Mouse (Mus musculus) kidney, postnatal 0 days (tissue): ENCODE data around the gene Hras. TPM values are rescaled to one million over a fixed set of nuclear protein-coding genes. Genes with fewer than 3 reads are reported as not detected.
A peak's percentile ranks its signal among the peaks of the same experiment; 100 is the strongest.

Source experiments
- ATAC-seq: fragments of 200-750 bp; cut with Nextera tagmentation; replicated peaks from 2 replicates; pipeline ENCODE4 v1.8.0; 2017; ENCODE audit warnings: low read depth, moderate number of reproducible peaks, moderate TSS enrichment, moderate library complexity; ENCODE audit not compliant: low FRiP score
- DNase-seq: peaks from one replicate; pipeline ENCODE4 v3.0.0-alpha.2; 2016; ENCODE audit warnings: low spot score
- H3K27ac ChIP-seq: fragments of 300-500 bp; sonication (generic); 2 replicates; pipeline ENCODE4 v1.5.1; 2014; ENCODE audit warnings: mild to moderate bottlenecking
- H3K27me3 ChIP-seq: fragments of 300-500 bp; sonication (generic); 2 replicates; pipeline ENCODE4 v1.6.1; 2014; ENCODE audit warnings: low read length, mixed read lengths; ENCODE audit not compliant: insufficient read depth
- H3K36me3 ChIP-seq: fragments of 300-500 bp; sonication (generic); 2 replicates; pipeline ENCODE4 v1.6.1; 2014; ENCODE audit warnings: low read length, mixed read lengths; ENCODE audit not compliant: insufficient read depth
- H3K4me1 ChIP-seq: fragments of 300-500 bp; sonication (generic); replicated peaks from 2 replicates; pipeline ENCODE4 v1.6.1; 2014; ENCODE audit warnings: antibody characterized with exemption, low read length, mixed read lengths; ENCODE audit not compliant: insufficient read depth
- H3K4me2 ChIP-seq: fragments of 300-500 bp; sonication (generic); 2 replicates; pipeline ENCODE4 v1.6.1; 2014; ENCODE audit warnings: mild to moderate bottlenecking, low read length, moderate library complexity, mixed read lengths
- H3K4me3 ChIP-seq: fragments of 300-500 bp; sonication (generic); replicated peaks from 2 replicates; pipeline ENCODE4 v1.5.1; 2014; ENCODE audit warnings: low read depth, low read length
- H3K9ac ChIP-seq: fragments of 300-500 bp; sonication (generic); 2 replicates; pipeline ENCODE4 v1.6.1; 2014; ENCODE audit warnings: low read depth, low read length
- H3K9me3 ChIP-seq: fragments of 300-500 bp; sonication (generic); replicated peaks from 2 replicates; pipeline ENCODE4 v1.6.1; 2016; ENCODE audit warnings: low read length, inconsistent platforms, mixed read lengths
- CTCF ChIP-seq: IDR thresholded peaks from 2 replicates; pipeline ENCODE4 v1.5.1; 2016; ENCODE audit warnings: antibody characterized with exemption, low read depth, mild to moderate bottlenecking, moderate library complexity
- WGBS: fragments of 180-500 bp; shearing (Covaris S2); extraction: QIAGEN DNeasy Blood & Tissue Kit; methylation state at CpG from one replicate; pipeline ENCODE4 v1.1.7; 2014; 5-methylcytosine and 5-hydroxymethylcytosine counted together
- polyA plus RNA-seq: library from polyadenylated mRNA; unstranded; fragments of >200 nt; fragmentation: Nextera tagmentation; extraction: Ambion mirVana; gene quantifications from 2 replicates; pipeline ENCODE4 v1.2.1, GENCODE M21; 2015

Hras gene
- polyA plus RNA-seq, 1 experiment from 2014 or later, result 95.5 TPM

- H3K27me3 ChIP-seq, result no peaks in the 10 kb centered on the region
- DNase-seq (peak; percentile 93), ATAC-seq (no peak)
- H3K4me2 ChIP-seq, result no peak overlapping the region
- no peak overlapping the region for H3K4me3 ChIP-seq
- no peaks in the 10 kb centered on the region for H3K9me3 ChIP-seq
- 1% methylated on average over 8 of the region's 8 CpGs for WGBS
- H3K27ac ChIP-seq, result no peak overlapping the region
- no peaks in the 10 kb centered on the region for H3K36me3 ChIP-seq
- H3K9ac ChIP-seq, result no peak overlapping the region
- H3K4me1 ChIP-seq, result no peaks in the 10 kb centered on the region
- TF ChIP-seq CTCF, result peak; percentile 95
These were observed 17.6 kb downstream of the Hras start for GRCm38 (mm10) chr7:141176173-141176572.

DNA sequence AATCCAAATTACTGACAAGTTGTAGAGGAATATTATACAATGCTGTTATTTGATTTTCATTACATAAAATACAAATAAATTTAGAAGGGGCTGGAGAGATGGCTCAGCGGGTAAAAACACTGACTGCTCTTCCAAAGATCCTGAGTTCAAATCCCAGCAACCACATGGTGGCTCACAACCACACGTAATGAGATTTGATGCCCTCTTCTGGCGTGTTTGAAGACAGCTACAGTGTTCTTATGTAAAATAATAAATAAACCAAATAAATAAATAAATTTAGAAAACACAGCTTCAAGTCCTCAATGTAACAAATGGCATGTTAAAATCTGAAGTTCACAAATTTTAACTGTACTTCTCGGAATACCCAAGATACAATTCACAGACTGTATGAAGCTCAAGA, 18.7 kb downstream of the Hras start:
- DNase-seq, result no peak
- Histone ChIP-seq H3K4me3 (no peak overlapping the region), H3K27me3 (no peaks in the 10 kb centered on the region), H3K9ac (no peak overlapping the region), H3K4me2 (no peak overlapping the region), H3K36me3 (no peaks in the 10 kb centered on the region), H3K4me1 (no peaks in the 10 kb centered on the region), H3K9me3 (no peaks in the 10 kb centered on the region), H3K27ac (no peak overlapping the region)
- no peak for ATAC-seq
- peak; percentile 24; the same call in 1 of the 2 replicates for TF ChIP-seq CTCF
- 90% methylated on average over 4 of the region's 4 CpGs for WGBS

DNA sequence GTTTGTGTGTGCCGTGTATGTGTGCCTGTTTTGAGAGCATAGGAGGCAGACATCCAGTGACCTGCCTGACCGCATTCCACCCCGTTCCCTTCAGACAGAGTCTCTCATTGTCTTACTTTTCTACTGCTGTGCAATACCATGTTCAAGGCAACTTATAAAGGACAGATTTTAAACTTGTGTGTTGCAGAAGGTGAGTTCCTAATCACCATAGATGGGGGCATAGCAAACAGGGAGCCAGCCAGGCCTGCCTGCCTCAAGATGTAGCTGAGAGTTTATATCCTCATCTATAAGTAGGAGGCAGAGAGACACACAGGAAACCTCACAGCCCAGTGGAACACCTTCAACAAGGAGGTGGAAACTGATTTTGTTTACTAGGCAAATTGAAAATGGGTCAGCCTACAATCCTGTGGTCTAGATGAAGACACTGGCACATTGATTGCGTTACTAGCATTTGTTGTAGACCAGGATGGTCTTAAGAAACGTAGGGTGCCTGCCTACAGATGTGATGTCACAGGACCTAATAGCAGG, 20.4 kb downstream of the Hras start:
- H3K9ac ChIP-seq, result no peak overlapping the region
- H3K27ac ChIP-seq, result peak overlapping the region; percentile 93
- H3K4me3 ChIP-seq, result peak overlapping the region; percentile 50; the same call in 1 of the 2 replicates
- no peaks in the 10 kb centered on the region for H3K36me3 ChIP-seq
- WGBS, result 75% methylated on average over 5 of the region's 5 CpGs
- DNase-seq (no peak), ATAC-seq (no peak)
- peak overlapping the region; percentile 71 for H3K4me2 ChIP-seq
- H3K4me1 ChIP-seq, result no peaks in the 10 kb centered on the region
- TF ChIP-seq CTCF, result no peak
- no peaks in the 10 kb centered on the region for H3K9me3 ChIP-seq
- H3K27me3 ChIP-seq, result no peaks in the 10 kb centered on the region

DNA sequence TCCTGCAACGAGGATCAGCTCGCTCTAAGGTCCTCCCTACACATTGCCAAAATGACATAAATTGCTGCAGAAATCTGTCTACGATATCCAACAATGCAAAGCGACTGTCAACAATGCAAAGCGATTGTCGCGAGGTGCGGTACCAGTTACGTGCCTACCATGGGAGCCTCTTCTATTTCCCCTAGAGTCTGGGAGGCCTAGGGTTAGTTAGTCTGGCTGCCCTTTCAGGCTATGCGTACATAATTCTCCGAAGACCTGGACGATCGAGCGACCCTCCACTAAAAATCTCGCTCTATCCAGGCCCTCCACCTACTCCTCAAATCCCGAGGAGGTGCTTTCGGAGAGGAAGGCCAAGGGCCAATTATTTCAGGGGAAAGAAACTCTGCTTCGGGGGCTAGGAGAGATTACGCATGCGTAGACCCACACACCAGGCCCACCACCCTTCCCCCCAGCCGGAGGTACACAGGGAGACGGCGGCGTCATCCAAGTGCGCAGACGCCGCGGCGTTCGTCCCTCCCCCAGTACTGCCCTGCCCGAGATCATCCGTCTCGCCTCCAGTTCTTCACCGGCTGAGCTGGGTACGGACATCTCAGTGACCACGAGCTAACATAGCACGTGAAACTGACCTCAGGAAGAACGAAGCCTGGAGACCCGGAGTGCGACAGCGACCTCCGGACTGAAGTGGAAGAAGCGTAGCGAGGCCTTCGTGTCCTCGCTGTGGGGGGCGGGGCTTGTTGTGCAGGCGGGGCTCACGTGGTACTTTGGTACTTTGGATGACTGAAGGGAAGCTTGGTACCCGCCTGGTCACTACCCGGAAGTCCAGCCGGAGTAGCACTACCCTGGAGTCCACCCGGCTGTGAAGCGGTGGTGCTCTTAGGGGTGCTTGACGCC, 21.4 kb downstream of the Hras start, which contains the start of gene Rnh1:
Gene Rnh1, minus strand, starts transcription at position 742 of the 891 bp plus-strand sequence.
- H3K4me1 ChIP-seq, result peaks cover 8% of the 10 kb centered on the region
- WGBS, result 3% methylated on average over 55 of the region's 55 CpGs
- peak; percentile 94 for ATAC-seq

GRCm38 (mm10) chr7:141169866-141170265, 23.9 kb downstream of the Hras start:
- ATAC-seq (no peak), DNase-seq (no peak)
- Histone ChIP-seq H3K4me3 (no peak overlapping the region), H3K4me2 (no peak overlapping the region), H3K9ac (no peak overlapping the region), H3K4me1 (peaks cover 8% of the 10 kb centered on the region), H3K9me3 (no peaks in the 10 kb centered on the region), H3K27me3 (no peaks in the 10 kb centered on the region), H3K27ac (no peak overlapping the region), H3K36me3 (peaks cover 11% of the 10 kb centered on the region)
- TF ChIP-seq CTCF, result no peak

More for the DNA sequence above, 21.4 kb downstream of the Hras start, which contains the start of gene Rnh1:
- Histone ChIP-seq H3K9ac (peak within 1 kb of the TSS; percentile 67), H3K4me3 (peak within 1 kb of the TSS; percentile 50), H3K27me3 (no peaks in the 10 kb centered on the region), H3K4me2 (peak within 1 kb of the TSS; percentile 71), H3K36me3 (no peaks in the 10 kb centered on the region), H3K9me3 (no peaks in the 10 kb centered on the region), H3K27ac (peak within 1 kb of the TSS; percentile 93)
- peak; percentile 32; the same call in 1 of the 2 replicates for TF ChIP-seq CTCF
- DNase-seq, result peak; percentile 97

GRCm38 (mm10) chr7:141169300-141169699, 24.5 kb downstream of the Hras start:
- TF ChIP-seq CTCF, result no peak
- no peak overlapping the region for H3K9ac ChIP-seq
- WGBS, result 83% methylated on average over 1 of the region's 1 CpGs
- no peak for DNase-seq
- no peak overlapping the region for H3K4me3 ChIP-seq
- H3K9me3 ChIP-seq, result no peaks in the 10 kb centered on the region
- H3K36me3 ChIP-seq, result peaks cover 15% of the 10 kb centered on the region
- no peaks in the 10 kb centered on the region for H3K27me3 ChIP-seq
- H3K4me1 ChIP-seq, result peaks cover 8% of the 10 kb centered on the region
- 0 out of 2 replicates have a peak overlapping the region, but pooled peaks have one; percentile 82 for H3K27ac ChIP-seq
- H3K4me2 ChIP-seq, result no peak overlapping the region; the same call in 1 of the 2 replicates
- no peak for ATAC-seq
